Mouse (Mus musculus): ENCODE data around the gene Rab5c.

- TF ChIP-seq CTCF (IDR thresholded peaks at IDR 0.05; ENCODE audit: low read depth) (no peak), EP300 (IDR thresholded peaks at IDR 0.05; ENCODE audit: low read depth) (no peak)
These were observed 11.5 kb upstream of the Rab5c start for GRCm38 (mm10) chr11:100749469-100749868.

Measured in liver, embryonic 14.5 days (tissue).